Mouse (Mus musculus) thymus, adult 2 months (tissue): ENCODE results near the gene Caskin2. TPM values are rescaled to one million over a fixed set of nuclear protein-coding genes. Genes with fewer than 3 reads are reported as not detected.

ENCODE experiments used
- DNase-seq: peaks from one replicate; pipeline ENCODE4 v3.0.0; 2021
- H3K27ac ChIP-seq: fragments of 200-500 bp; 2 replicates; pipeline ENCODE4 v1.5.1; 2012; ENCODE audit warnings: low read length, control low read depth; ENCODE audit not compliant: control insufficient read depth, insufficient read depth
- H3K27me3 ChIP-seq: fragments of 200-500 bp; 2 replicates; pipeline ENCODE4 v1.6.1; 2012; ENCODE audit warnings: mild to moderate bottlenecking, low read length, moderate library complexity, mixed read lengths; ENCODE audit not compliant: control insufficient read depth, insufficient read depth
- H3K36me3 ChIP-seq: fragments of 200-500 bp; 2 replicates; pipeline ENCODE4 v1.6.1; 2012; ENCODE audit warnings: mild to moderate bottlenecking, low read length, moderate library complexity; ENCODE audit not compliant: control insufficient read depth, insufficient read depth
- H3K4me1 ChIP-seq: fragments of 200-500 bp; replicated peaks from 2 replicates; pipeline ENCODE4 v1.6.1; 2012; ENCODE audit warnings: low read length; ENCODE audit not compliant: control insufficient read depth, insufficient read depth
- H3K4me3 ChIP-seq: fragments of 200-500 bp; 2 replicates; pipeline ENCODE4 v1.5.1; 2012; ENCODE audit warnings: mild to moderate bottlenecking, low read length, control low read depth, moderate library complexity; ENCODE audit not compliant: control insufficient read depth, insufficient read depth
- CTCF ChIP-seq: fragments of 200-500 bp; IDR thresholded peaks from 2 replicates; pipeline ENCODE4 v1.5.1; 2012; ENCODE audit warnings: mild to moderate bottlenecking, control low read depth, low read length, moderate library complexity, borderline replicate concordance; ENCODE audit not compliant: control insufficient read depth, poor library complexity, insufficient read depth; ENCODE audit errors: extremely low read depth
- POLR2A ChIP-seq: fragments of 200-500 bp; IDR thresholded peaks from 2 replicates; pipeline ENCODE4 v1.6.1; 2012; ENCODE audit warnings: mild to moderate bottlenecking, low read length, control low read depth, moderate library complexity; ENCODE audit not compliant: control insufficient read depth, poor library complexity, insufficient read depth; ENCODE audit errors: extremely low read depth
- WGBS: fragments of 180-500 bp; shearing (Covaris S2); methylation state at CpG from one replicate; pipeline ENCODE4 v1.1.7; 2018; 5-methylcytosine and 5-hydroxymethylcytosine counted together
- polyA plus RNA-seq: library from polyadenylated mRNA; depleted of rRNA; stranded (reverse); fragments of >200 nt; gene quantifications from 2 replicates; pipeline ENCODE4 v1.2.3, GENCODE M21; 2012

Caskin2 gene
- polyA plus RNA-seq, 1 experiment = 15.4 TPM

- Histone ChIP-seq H3K27me3 (no peaks in the 10 kb centered on the region), H3K4me1 (no peaks in the 10 kb centered on the region), H3K4me3 (no peak overlapping the region), H3K27ac (no peak overlapping the region), H3K36me3 (peaks cover 26% of the 10 kb centered on the region)
- 93% methylated on average over 2 of the region's 2 CpGs for WGBS
- TF ChIP-seq POLR2A = no peak
- no peak for TF ChIP-seq CTCF
- no peak for DNase-seq
Observed at GRCm38 (mm10) chr11:115845819-115846218, 32.4 kb upstream of the Caskin2 start.

DNA sequence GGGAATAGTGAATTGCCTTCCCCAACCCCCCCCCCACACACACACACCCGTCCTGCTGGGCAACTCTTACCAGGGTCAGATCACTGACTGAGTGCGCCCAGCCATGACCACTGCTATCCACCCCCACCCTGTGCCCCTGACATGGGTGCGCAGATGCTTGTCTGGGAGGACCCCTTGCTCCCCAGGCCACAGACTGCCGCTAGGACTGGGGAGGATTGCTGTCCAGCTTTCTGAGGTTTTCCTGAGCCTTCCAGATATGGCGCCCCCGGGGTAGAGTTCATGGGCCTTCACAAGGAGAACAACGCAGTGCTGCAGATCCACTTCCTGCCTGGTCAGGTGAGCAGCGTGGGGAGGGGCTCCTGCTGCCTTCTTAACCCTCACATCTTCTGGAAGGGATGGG lies 30.8 kb upstream of the Caskin2 start:
- Histone ChIP-seq H3K4me3 (no peak overlapping the region), H3K27ac (no peak overlapping the region), H3K27me3 (no peaks in the 10 kb centered on the region), H3K4me1 (no peaks in the 10 kb centered on the region), H3K36me3 (peaks cover 17% of the 10 kb centered on the region)
- no peak for DNase-seq
- TF ChIP-seq POLR2A = no peak
- no peak for TF ChIP-seq CTCF
- 83% methylated on average over 8 of the region's 8 CpGs for WGBS

DNA sequence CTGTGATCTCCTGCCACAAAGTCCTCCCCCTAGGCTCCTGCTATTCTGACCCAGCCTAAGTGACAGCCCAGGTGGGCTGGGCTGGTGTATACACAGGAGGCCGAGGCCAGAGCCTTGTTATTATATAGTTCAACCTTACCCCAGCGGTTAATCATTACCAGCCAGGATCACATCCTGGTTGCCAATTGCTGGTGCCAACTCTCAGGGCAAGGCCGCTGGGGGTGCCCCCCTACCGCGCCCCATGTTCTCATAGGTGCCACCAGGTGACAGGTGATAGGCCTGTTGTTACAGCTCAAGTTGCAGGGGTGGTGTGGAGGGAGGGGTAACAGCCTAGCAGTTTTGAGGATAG lies 30.4 kb upstream of the Caskin2 start:
- H3K36me3 ChIP-seq = peaks cover 17% of the 10 kb centered on the region
- H3K4me1 ChIP-seq = no peaks in the 10 kb centered on the region
- 97% methylated on average over 5 of the region's 5 CpGs for WGBS
- TF ChIP-seq POLR2A (no peak), CTCF (no peak)
- DNase-seq = no peak
- no peaks in the 10 kb centered on the region for H3K27me3 ChIP-seq
- H3K27ac ChIP-seq = no peak overlapping the region
- no peak overlapping the region for H3K4me3 ChIP-seq

DNA sequence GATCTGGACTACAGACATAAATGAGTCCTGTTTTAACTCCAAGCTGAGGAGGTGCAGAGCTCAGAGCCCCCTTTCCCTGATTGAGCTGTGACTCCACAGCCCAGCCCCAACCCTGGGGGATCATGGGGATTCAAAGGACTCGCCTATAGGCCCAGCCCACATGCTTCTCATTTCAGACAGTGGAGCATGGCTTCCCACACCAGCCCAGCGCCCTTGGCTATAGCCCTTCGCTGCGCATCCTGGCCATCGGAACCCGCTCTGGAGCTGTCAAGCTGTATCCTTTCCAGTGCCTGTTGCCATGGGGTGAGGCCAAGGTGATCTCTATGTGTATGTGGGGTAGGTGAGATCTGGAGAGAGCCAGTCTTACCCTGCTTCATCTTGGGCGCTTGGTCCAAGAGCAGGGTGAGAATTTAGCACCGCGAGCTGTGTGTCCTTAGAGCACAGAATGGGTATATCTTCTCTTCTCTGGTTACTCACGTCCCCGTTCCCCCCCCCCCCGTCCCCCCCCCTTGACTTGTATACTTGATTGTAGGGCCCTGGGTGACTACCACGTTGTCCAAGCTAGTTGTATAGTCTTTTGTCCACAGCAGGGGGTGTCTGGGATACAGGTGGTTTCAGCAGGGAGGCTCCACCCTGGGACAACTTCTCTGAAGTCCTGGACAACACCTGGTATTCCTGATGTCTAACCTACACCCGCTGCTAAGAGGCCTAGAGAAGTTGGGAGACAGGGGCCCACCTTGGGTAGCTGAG lies 29.9 kb upstream of the Caskin2 start:
- Histone ChIP-seq H3K36me3 (peaks cover 17% of the 10 kb centered on the region), H3K27me3 (no peaks in the 10 kb centered on the region), H3K27ac (no peak overlapping the region), H3K4me3 (no peak overlapping the region), H3K4me1 (no peaks in the 10 kb centered on the region)
- no peak for DNase-seq
- WGBS = 98% methylated on average over 11 of the region's 14 CpGs
- TF ChIP-seq CTCF (no peak), POLR2A (no peak)

DNA sequence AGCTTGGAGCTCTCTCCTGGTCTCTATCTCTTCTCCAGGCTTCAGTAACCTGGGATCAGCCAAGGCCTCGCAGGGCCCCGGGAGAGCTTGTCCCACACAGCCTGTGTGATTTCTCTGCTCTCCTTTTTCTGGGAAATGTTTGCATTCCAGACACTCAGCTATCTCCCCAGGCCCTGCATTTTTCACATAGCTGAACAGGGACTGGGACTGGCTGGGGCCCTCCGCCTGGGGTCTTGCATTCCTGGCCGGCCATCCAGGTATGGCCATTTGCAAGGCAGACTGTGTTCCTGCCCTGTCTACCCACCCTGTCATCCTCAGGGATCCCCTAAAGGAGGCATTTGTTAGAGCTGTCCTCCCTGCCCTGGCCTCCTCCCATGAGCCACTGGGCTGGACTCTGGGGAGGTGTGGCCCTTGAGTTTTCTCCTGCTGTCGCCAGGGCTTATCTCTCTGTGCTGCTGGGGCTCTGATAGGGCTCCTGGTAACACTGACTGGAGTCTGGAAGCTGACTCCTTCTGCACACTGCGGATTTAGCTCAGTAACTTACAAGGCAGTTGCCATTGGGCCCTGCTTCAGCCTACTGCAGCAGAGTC lies 28.6 kb upstream of the Caskin2 start:
- 97% methylated on average over 6 of the region's 6 CpGs for WGBS
- peaks cover 15% of the 10 kb centered on the region for H3K36me3 ChIP-seq
- no peaks in the 10 kb centered on the region for H3K4me1 ChIP-seq
- DNase-seq = no peak
- no peak overlapping the region for H3K27ac ChIP-seq
- no peak overlapping the region for H3K4me3 ChIP-seq
- TF ChIP-seq POLR2A = no peak
- TF ChIP-seq CTCF = no peak
- H3K27me3 ChIP-seq = no peaks in the 10 kb centered on the region

GRCm38 (mm10) chr11:115841044-115841443 lies 27.6 kb upstream of the Caskin2 start:
- Histone ChIP-seq H3K4me1 (no peaks in the 10 kb centered on the region), H3K4me3 (no peak overlapping the region), H3K27ac (no peak overlapping the region), H3K36me3 (peaks cover 8% of the 10 kb centered on the region), H3K27me3 (no peaks in the 10 kb centered on the region)
- TF ChIP-seq CTCF (no peak), POLR2A (no peak)
- no peak for DNase-seq
- WGBS = 88% methylated on average over 6 of the region's 6 CpGs
